Mouse (Mus musculus) liver, adult 2 months (tissue): ENCODE data around the gene Csmd2. TPM values are rescaled to one million over a fixed set of nuclear protein-coding genes. Genes with fewer than 3 reads are reported as not detected.

Source experiments
- DNase-seq: peaks from one replicate; pipeline ENCODE4 v3.0.0-alpha.2; 2011; ENCODE audit warnings: low read depth, low spot score; ENCODE audit errors: extremely low read depth
- H3K27ac ChIP-seq: fragments of 200-500 bp; replicated peaks from 2 replicates; pipeline ENCODE4 v1.5.1; 2012; ENCODE audit warnings: low read depth, mild to moderate bottlenecking, control low read depth, inconsistent platforms, low read length; ENCODE audit not compliant: insufficient read depth
- H3K27me3 ChIP-seq: fragments of 200-500 bp; 2 replicates; pipeline ENCODE4 v1.6.1; 2012; ENCODE audit warnings: mild to moderate bottlenecking, moderate library complexity, low read length, inconsistent platforms; ENCODE audit not compliant: control insufficient read depth, insufficient read depth
- H3K36me3 ChIP-seq: fragments of 200-500 bp; 2 replicates; pipeline ENCODE4 v1.6.1; 2012; ENCODE audit warnings: low read length, inconsistent platforms; ENCODE audit not compliant: control insufficient read depth, insufficient read depth
- H3K4me1 ChIP-seq: fragments of 200-500 bp; 2 replicates; pipeline ENCODE4 v1.6.1; 2011; ENCODE audit warnings: low read length; ENCODE audit not compliant: control insufficient read depth, insufficient read depth
- H3K4me3 ChIP-seq: fragments of 200-500 bp; 2 replicates; pipeline ENCODE4 v1.5.1; 2011; ENCODE audit warnings: low read depth, mild to moderate bottlenecking, control low read depth, low read length, moderate library complexity; ENCODE audit not compliant: insufficient read depth
- H3K79me2 ChIP-seq: fragments of 200-500 bp; 2 replicates; pipeline ENCODE4 v1.6.1; 2012; ENCODE audit warnings: inconsistent platforms, mild to moderate bottlenecking, low read length, moderate library complexity; ENCODE audit not compliant: control insufficient read depth, insufficient read depth
- H3K9ac ChIP-seq: fragments of 200-500 bp; 2 replicates; pipeline ENCODE4 v1.6.1; 2012; ENCODE audit warnings: low read depth, mild to moderate bottlenecking, control low read depth, inconsistent platforms, low read length
- CTCF ChIP-seq: fragments of 200-500 bp; IDR thresholded peaks from 2 replicates; pipeline ENCODE4 v1.5.1; 2011; ENCODE audit warnings: low read depth, low read length, control low read depth
- POLR2A ChIP-seq: fragments of 200-500 bp; IDR thresholded peaks from 2 replicates; pipeline ENCODE4 v1.6.1; 2011; ENCODE audit warnings: low read length, control low read depth; ENCODE audit not compliant: insufficient read depth; ENCODE audit errors: extremely low read depth
- WGBS: fragments of 180-500 bp; shearing (Covaris S2); methylation state at CpG from one replicate; pipeline ENCODE4 v1.1.7; 2018; 5-methylcytosine and 5-hydroxymethylcytosine counted together
- polyA plus RNA-seq: library from polyadenylated mRNA; depleted of rRNA; stranded (reverse); fragments of >200 nt; gene quantifications from 2 replicates; pipeline ENCODE4 v1.2.3, GENCODE M21; 2012
- total RNA-seq: library from RNA; depleted of rRNA; stranded (reverse); fragments of >200 nt; gene quantifications from 2 replicates; pipeline ENCODE4 v1.2.3, GENCODE M21; 2014

The Csmd2 gene
- total and polyA plus RNA-seq, 2 experiments, result not detected

- H3K79me2 ChIP-seq, result no peaks in the 10 kb centered on the region
- no peak overlapping the region for H3K9ac ChIP-seq
- 80% methylated on average over 18 of the region's 18 CpGs for WGBS
- DNase-seq, result no peak
- H3K36me3 ChIP-seq, result no peaks in the 10 kb centered on the region
- H3K4me3 ChIP-seq, result no peak overlapping the region
- TF ChIP-seq POLR2A (no peak), CTCF (no peak)
- no peak overlapping the region for H3K27ac ChIP-seq
- H3K27me3 ChIP-seq, result no peaks in the 10 kb centered on the region
- no peaks in the 10 kb centered on the region for H3K4me1 ChIP-seq
Measured at GRCm38 (mm10) chr4:128428303-128429107, 440.8 kb downstream of the Csmd2 start.

DNA sequence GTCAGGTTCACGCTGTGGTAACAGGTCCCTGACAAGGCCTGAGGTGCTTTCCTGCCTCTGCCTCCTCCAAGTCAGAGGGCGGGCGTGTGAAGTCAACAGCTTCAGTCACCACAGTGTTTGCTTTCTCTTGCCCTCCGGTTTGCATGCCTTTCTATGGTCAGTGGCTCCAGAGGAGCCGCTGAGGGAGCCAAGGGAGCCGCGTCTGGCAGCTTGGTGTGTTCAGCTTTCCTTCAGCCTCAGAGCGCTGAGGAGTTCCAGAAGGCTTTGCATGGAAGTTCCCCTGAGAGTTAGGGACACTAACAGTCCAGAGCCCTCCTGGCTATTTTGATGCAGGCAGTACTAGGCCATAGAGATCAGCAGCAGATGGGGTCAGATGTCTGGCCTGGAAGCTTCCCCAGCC is 441.9 kb downstream of the Csmd2 start:
- DNase-seq, result no peak
- no peak overlapping the region for H3K4me3 ChIP-seq
- TF ChIP-seq CTCF (no peak), POLR2A (no peak)
- H3K9ac ChIP-seq, result no peak overlapping the region
- H3K36me3 ChIP-seq, result no peaks in the 10 kb centered on the region
- H3K4me1 ChIP-seq, result no peaks in the 10 kb centered on the region
- H3K27me3 ChIP-seq, result no peaks in the 10 kb centered on the region
- H3K79me2 ChIP-seq, result no peaks in the 10 kb centered on the region
- no peak overlapping the region for H3K27ac ChIP-seq
- 81% methylated on average over 8 of the region's 8 CpGs for WGBS

DNA sequence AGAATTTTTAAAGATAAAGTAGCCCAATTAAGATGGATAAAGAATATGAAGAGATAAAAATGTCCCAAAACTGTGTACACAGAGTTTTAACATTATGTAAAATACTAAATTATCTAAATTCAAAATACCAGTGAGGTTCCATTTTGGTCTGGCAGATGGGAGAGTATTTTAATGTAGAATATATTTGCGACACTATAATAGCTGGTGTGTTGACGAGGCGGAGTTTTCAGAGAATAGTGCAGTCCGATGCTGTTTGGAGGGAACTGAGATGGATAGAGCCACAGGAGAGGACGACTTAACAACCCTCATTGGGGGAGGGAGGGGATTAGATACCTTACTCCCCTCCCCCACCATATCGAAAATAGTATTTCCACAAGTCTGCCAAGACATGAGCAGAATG is 452.9 kb downstream of the Csmd2 start:
- H3K79me2 ChIP-seq, result no peaks in the 10 kb centered on the region
- H3K9ac ChIP-seq, result no peak overlapping the region
- H3K27me3 ChIP-seq, result no peaks in the 10 kb centered on the region
- no peak for DNase-seq
- no peaks in the 10 kb centered on the region for H3K4me1 ChIP-seq
- no peak overlapping the region for H3K27ac ChIP-seq
- no peak overlapping the region for H3K4me3 ChIP-seq
- H3K36me3 ChIP-seq, result no peaks in the 10 kb centered on the region
- TF ChIP-seq POLR2A (no peak), CTCF (no peak)
- 86% methylated on average over 6 of the region's 6 CpGs for WGBS

- no peak overlapping the region for H3K9ac ChIP-seq
- no peak overlapping the region for H3K4me3 ChIP-seq
- TF ChIP-seq POLR2A (no peak), CTCF (no peak)
- no peaks in the 10 kb centered on the region for H3K27me3 ChIP-seq
- H3K27ac ChIP-seq, result no peak overlapping the region
- H3K79me2 ChIP-seq, result no peaks in the 10 kb centered on the region
- peak; percentile 6 for DNase-seq
- no peaks in the 10 kb centered on the region for H3K36me3 ChIP-seq
- no peaks in the 10 kb centered on the region for H3K4me1 ChIP-seq
- WGBS, result 83% methylated on average over 2 of the region's 2 CpGs
Measured at GRCm38 (mm10) chr4:128441228-128441627, 453.6 kb downstream of the Csmd2 start.

- no peak for TF ChIP-seq POLR2A
- no peak for TF ChIP-seq CTCF
- Histone ChIP-seq H3K36me3 (no peaks in the 10 kb centered on the region), H3K4me3 (no peak overlapping the region), H3K9ac (no peak overlapping the region), H3K79me2 (no peaks in the 10 kb centered on the region), H3K27me3 (no peaks in the 10 kb centered on the region), H3K4me1 (no peaks in the 10 kb centered on the region), H3K27ac (no peak overlapping the region)
- DNase-seq, result no peak
- 73% methylated on average over 8 of the region's 8 CpGs for WGBS
Measured at GRCm38 (mm10) chr4:128442791-128443190, 455.1 kb downstream of the Csmd2 start.
